Mouse (Mus musculus) heart, postnatal 4 days (tissue): ENCODE results near the gene Stag3. TPM values are rescaled to one million over a fixed set of nuclear protein-coding genes. Genes with fewer than 3 reads are reported as not detected.

Experiments
- DNase-seq: peaks from one replicate; pipeline ENCODE4 v3.0.0; 2021
- total RNA-seq, 2 experiments: library from RNA; stranded (reverse); gene quantifications; 2 replicates each; pipeline ENCODE4 v1.2.3; 2021

The Stag3 gene
- total RNA-seq, 2 experiments from 2014 or later = 0.26 to 1.3 TPM

GRCm38 (mm10) chr5:138268980-138269379 is 11.1 kb upstream of the Stag3 start:
- no peak for DNase-seq

- no peak for DNase-seq
These were observed 8.8 kb upstream of the Stag3 start for GRCm38 (mm10) chr5:138271232-138271631.

- peak; percentile 42 for DNase-seq
These were observed 7.6 kb upstream of the Stag3 start, which contains the start of gene Gal3st4 for GRCm38 (mm10) chr5:138272409-138272923. Gene Gal3st4, minus strand, starts transcription at chr5:138272840.

- no peak for DNase-seq
These were observed 5.9 kb upstream of the Stag3 start for GRCm38 (mm10) chr5:138274186-138274585.

- DNase-seq = no peak
These were observed 4.6 kb upstream of the Stag3 start for GRCm38 (mm10) chr5:138275216-138276050.

- DNase-seq = no peak
These were observed 2.0 kb upstream of the Stag3 start for GRCm38 (mm10) chr5:138277994-138278393.

GRCm38 (mm10) chr5:138280425-138280768 is 357 bp downstream of the Stag3 start:
- DNase-seq = no peak

- DNase-seq = no peak
These were observed 789 bp downstream of the Stag3 start for GRCm38 (mm10) chr5:138280829-138281228.

GRCm38 (mm10) chr5:138281798-138282197 is 1.8 kb downstream of the Stag3 start:
- no peak for DNase-seq

- no peak for DNase-seq
These were observed 3.5 kb downstream of the Stag3 start for GRCm38 (mm10) chr5:138283540-138283939.

- DNase-seq = no peak
These were observed 7.8 kb downstream of the Stag3 start for GRCm38 (mm10) chr5:138287861-138288260.

GRCm38 (mm10) chr5:138291638-138292037 is 11.6 kb downstream of the Stag3 start:
- DNase-seq = no peak

GRCm38 (mm10) chr5:138294158-138294557 is 14.1 kb downstream of the Stag3 start:
- no peak for DNase-seq

- no peak for DNase-seq
These were observed 19.6 kb downstream of the Stag3 start for GRCm38 (mm10) chr5:138299613-138300012.

- no peak for DNase-seq
These were observed 32.8 kb downstream of the Stag3 start for GRCm38 (mm10) chr5:138312795-138313194.

GRCm38 (mm10) chr5:138341661-138342060 is 61.6 kb downstream of the Stag3 start, which contains the start of gene Pvrig:
Gene Pvrig, plus strand, starts transcription at chr5:138341961.
- no peak for DNase-seq

- no peak for DNase-seq
These were observed 63.2 kb downstream of the Stag3 start for GRCm38 (mm10) chr5:138343216-138343615.

Other genes with a start within 250 kb of the Stag3 start
- not detected for gene Smok3c, start 227.0 kb upstream of the Stag3 start, total RNA-seq
- gene Zkscan1, start 195.2 kb upstream of the Stag3 start, total RNA-seq = 10 to 100 TPM; 22.6 to 25.0 TPM
- gene Zscan21, start 163.3 kb upstream of the Stag3 start, total RNA-seq = 10 to 100 TPM; 20.8 to 22.7 TPM
- 10 to 100 TPM in 1 of 2 experiments, 1 to 10 TPM in 1; 7.6 to 10.6 TPM for gene Zfp113, start 124.5 kb upstream of the Stag3 start, total RNA-seq
- 100 to 1,000 TPM; 134 to 143 TPM for gene Cops6, start 119.2 kb upstream of the Stag3 start, total RNA-seq
- 10 to 100 TPM; 14.0 to 16.7 TPM for gene Ap4m1, start 108.2 kb upstream of the Stag3 start, total RNA-seq
- 10 to 100 TPM; 80.5 to 86.4 TPM for gene Mcm7, start 107.8 kb upstream of the Stag3 start, total RNA-seq
- gene Taf6, start 92.8 kb upstream of the Stag3 start, total RNA-seq = 10 to 100 TPM; 27.7 to 28.8 TPM
- gene Cnpy4, start 92.8 kb upstream of the Stag3 start, total RNA-seq = 1 to 10 TPM; 8.9 to 9.4 TPM
- gene Mblac1, start 85.9 kb upstream of the Stag3 start, total RNA-seq = 1 to 10 TPM; 4.3 to 4.6 TPM
- gene Nxpe5, start 54.3 kb upstream of the Stag3 start, total RNA-seq = under 1 TPM in 1 of 2 experiments, not detected in 1; 0.14 TPM
- 10 to 100 TPM; 59.2 to 66.4 TPM for gene Lamtor4, start 24.8 kb upstream of the Stag3 start, total RNA-seq
- gene BC037034, start 16.2 kb upstream of the Stag3 start, total RNA-seq = 1 to 10 TPM; 7.9 to 8.2 TPM
- gene Gal3st4, start 7.4 kb upstream of the Stag3 start, total RNA-seq = under 1 TPM; 0.36 to 0.76 TPM
- gene Gm43720, start 282 bp upstream of the Stag3 start, total RNA-seq = not detected
- 1 to 10 TPM; 2.3 to 2.5 TPM for gene Gpc2, start 235 bp upstream of the Stag3 start, total RNA-seq
- gene Pvrig, start 61.7 kb downstream of the Stag3 start, total RNA-seq = not detected
- 10 to 100 TPM; 10.1 to 12.8 TPM for gene Zfp157, start 161.2 kb downstream of the Stag3 start, total RNA-seq